Mouse (Mus musculus) MEL (cell line): ENCODE measurements around the gene Ippk.

Experiments
- BHLHE40 ChIP-seq: IDR thresholded peaks from 2 replicates; pipeline ENCODE4 v1.6.1; 2012; ENCODE audit warnings: low read depth, mild to moderate bottlenecking, inconsistent platforms, low read length, improper control_type of control experiment, borderline replicate concordance
- CTCF ChIP-seq, 3 experiments: IDR thresholded peaks in 2 of 3; conservative IDR thresholded peaks in 1 of 3; 2 replicates each; pipeline ENCODE4 v1.5.1; 2011 to 2012; ENCODE audit warnings: low read length in 3 of 3, low read depth in 2 of 3, mild to moderate bottlenecking in 2 of 3, improper control_type of control experiment in 1 of 3, inconsistent platforms in 1 of 3, mixed read lengths in 1 of 3, moderate library complexity in 1 of 3; ENCODE audit not compliant: control insufficient read depth in 1 of 3, insufficient read depth in 1 of 3, poor library complexity in 1 of 3, severe bottlenecking in 1 of 3
- EP300 ChIP-seq, 2 experiments: IDR thresholded peaks; 2 replicates each; pipeline ENCODE4 v1.6.1; 2011; ENCODE audit warnings: improper control_type of control experiment in 2 of 2, low read length in 2 of 2, low read depth in 1 of 2, mild to moderate bottlenecking in 1 of 2
- HCFC1 ChIP-seq: IDR thresholded peaks from 2 replicates; pipeline ENCODE4 v1.6.1; 2012; ENCODE audit warnings: low read depth, mild to moderate bottlenecking, inconsistent platforms, low read length, improper control_type of control experiment, moderate library complexity
- MAX ChIP-seq: IDR thresholded peaks from 2 replicates; pipeline ENCODE4 v1.6.1; 2011; ENCODE audit warnings: low read length, improper control_type of control experiment
- MAZ ChIP-seq: IDR thresholded peaks from 2 replicates; pipeline ENCODE4 v1.6.1; 2012; ENCODE audit warnings: low read depth, mild to moderate bottlenecking, inconsistent platforms, low read length, improper control_type of control experiment
- POLR2A ChIP-seq, 2 experiments: IDR thresholded peaks; 2 replicates each; pipeline ENCODE4 v1.6.1; 2011 to 2012; ENCODE audit warnings: low read length in 2 of 2, mild to moderate bottlenecking in 2 of 2, control low read depth in 1 of 2, improper control_type of control experiment in 1 of 2, low read depth in 1 of 2, moderate library complexity in 1 of 2; ENCODE audit not compliant: control insufficient read depth in 1 of 2, insufficient read depth in 1 of 2, poor library complexity in 1 of 2
- POLR2AphosphoS2 ChIP-seq: IDR thresholded peaks from 2 replicates; pipeline ENCODE4 v1.6.1; 2011; ENCODE audit warnings: low read length, improper control_type of control experiment
- SIN3A ChIP-seq: IDR thresholded peaks from 2 replicates; pipeline ENCODE4 v1.6.1; 2012; ENCODE audit warnings: low read length, improper control_type of control experiment, inconsistent platforms
- SMC3 ChIP-seq: IDR thresholded peaks from 2 replicates; pipeline ENCODE4 v1.6.1; 2011; ENCODE audit warnings: low read depth, low read length, improper control_type of control experiment
- TBP ChIP-seq: IDR thresholded peaks from 2 replicates; pipeline ENCODE4 v1.8.0; 2011; ENCODE audit warnings: low read depth, low read length, improper control_type of control experiment
- UBTF ChIP-seq: IDR thresholded peaks from 2 replicates; pipeline ENCODE4 v1.6.1; 2012; ENCODE audit warnings: low read depth, mild to moderate bottlenecking, inconsistent platforms, low read length, improper control_type of control experiment, moderate library complexity, borderline replicate concordance; ENCODE audit not compliant: insufficient read depth
- USF1 ChIP-seq: IDR thresholded peaks from 2 replicates; pipeline ENCODE4 v1.6.1; 2014; ENCODE audit warnings: low read depth, mild to moderate bottlenecking, inconsistent platforms, low read length, improper control_type of control experiment, moderate library complexity

GRCm38 (mm10) chr13:49384751-49385463, 36.1 kb upstream of the Ippk start:
- TF ChIP-seq UBTF = no peak
- TF ChIP-seq POLR2A (IDR thresholded peaks at IDR 0.05; ENCODE audit: control insufficient read depth in 1 of 2, insufficient read depth in 1 of 2, low read depth in 1 of 2, low read length in 2 of 2, poor library complexity in 1 of 2) = no peak
- TF ChIP-seq MAX = no peak
- TF ChIP-seq TBP = no peak
- no peak for TF ChIP-seq MAZ
- TF ChIP-seq POLR2AphosphoS2 = no peak
- TF ChIP-seq EP300 (IDR thresholded peaks at IDR 0.05; ENCODE audit: low read depth in 1 of 2, low read length in 2 of 2) = no peak
- no peak for TF ChIP-seq CTCF (IDR thresholded peaks at IDR 0.05 in 2 of 3, conservative IDR thresholded peaks at IDR 0.05 in 1 of 3; ENCODE audit: control insufficient read depth in 1 of 3, insufficient read depth in 1 of 3, low read depth in 2 of 3, low read length in 3 of 3, poor library complexity in 1 of 3, severe bottlenecking in 1 of 3)
- TF ChIP-seq USF1 = no peak
- no peak for TF ChIP-seq SIN3A
- no peak for TF ChIP-seq BHLHE40
- TF ChIP-seq HCFC1 = no peak
- TF ChIP-seq SMC3 = no peak
